Mouse (Mus musculus) right cerebral cortex, adult 18-20 months (tissue): Measurements from ENCODE around the gene Mlh3.

Experiments used
- DNase-seq: peaks from one replicate; pipeline ENCODE4 v3.0.0; 2022; ENCODE audit warnings: mixed read lengths

The Mlh3 gene

DNA sequence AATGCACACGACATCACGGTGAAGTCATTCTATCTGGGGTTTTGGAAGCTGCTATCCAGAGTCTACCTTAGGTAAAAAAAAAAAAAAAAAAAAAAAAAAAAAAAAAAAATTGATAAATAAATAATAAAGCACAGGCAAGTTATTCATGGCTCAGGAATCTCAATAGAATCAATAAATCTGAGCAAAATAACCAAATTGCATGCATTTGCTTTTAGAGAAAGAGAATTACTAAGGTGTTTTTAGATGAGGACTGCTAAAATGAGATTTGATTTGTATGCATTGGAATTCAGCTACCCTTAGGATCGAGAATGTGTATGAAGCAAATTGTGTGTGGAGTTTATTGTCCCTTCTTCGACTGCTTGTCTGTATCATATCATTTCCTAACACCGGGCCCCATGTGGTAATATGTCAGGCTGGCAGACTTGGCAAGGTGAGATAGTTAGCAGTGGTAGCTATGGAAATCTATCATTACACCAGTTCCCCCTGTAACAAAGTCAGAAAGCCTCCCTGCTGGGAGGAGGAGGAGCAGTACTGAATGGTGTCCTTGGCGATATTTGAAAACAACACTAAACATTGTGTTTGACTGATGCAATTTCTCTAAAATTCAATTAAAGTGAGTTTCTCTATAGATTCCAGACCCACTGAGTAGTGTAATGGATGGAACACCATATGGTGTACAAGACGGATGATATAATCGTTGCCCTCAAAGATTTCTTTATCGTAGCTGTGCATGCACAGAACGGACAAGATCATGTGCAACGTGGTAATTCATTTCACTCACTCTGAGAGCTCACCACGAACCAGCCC, 10.6 kb upstream of the Mlh3 start:
- DNase-seq = no peak

DNA sequence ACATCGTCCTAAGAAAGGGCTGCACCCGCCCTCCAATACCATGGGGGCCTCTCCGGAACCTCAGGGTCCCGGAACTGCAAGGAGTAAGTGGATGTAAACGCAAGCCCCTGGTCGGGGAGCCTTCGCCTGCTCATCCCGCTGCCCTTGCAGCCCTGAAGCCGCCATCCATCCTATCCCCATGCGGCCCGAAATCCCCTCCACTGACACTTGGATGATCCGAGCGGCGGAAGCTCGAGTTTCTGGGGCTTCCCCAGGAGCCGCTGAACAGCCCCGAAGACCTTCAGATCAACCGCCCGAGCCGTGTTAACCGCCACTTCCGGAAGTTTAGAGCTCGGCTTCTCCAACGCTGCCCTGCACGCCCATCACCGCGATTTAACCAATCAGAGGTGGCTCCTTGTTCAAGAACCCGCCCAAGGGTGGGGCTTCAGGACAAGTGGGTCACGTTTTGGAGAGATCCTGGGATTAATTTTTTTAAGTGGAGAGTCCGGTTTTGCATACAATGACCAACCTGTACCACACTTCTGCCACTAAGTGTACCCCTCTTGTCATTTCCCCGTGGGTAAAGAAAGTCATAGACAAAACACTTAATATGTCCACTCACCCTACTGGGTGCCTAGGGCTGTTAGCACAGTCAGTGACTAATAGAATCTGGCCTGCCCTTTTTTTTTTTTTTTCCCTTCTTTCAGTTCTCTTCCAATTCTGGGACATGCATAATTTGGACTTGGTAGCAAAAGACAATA, 9.9 kb upstream of the Mlh3 start:
- DNase-seq = peak; percentile 96

DNA sequence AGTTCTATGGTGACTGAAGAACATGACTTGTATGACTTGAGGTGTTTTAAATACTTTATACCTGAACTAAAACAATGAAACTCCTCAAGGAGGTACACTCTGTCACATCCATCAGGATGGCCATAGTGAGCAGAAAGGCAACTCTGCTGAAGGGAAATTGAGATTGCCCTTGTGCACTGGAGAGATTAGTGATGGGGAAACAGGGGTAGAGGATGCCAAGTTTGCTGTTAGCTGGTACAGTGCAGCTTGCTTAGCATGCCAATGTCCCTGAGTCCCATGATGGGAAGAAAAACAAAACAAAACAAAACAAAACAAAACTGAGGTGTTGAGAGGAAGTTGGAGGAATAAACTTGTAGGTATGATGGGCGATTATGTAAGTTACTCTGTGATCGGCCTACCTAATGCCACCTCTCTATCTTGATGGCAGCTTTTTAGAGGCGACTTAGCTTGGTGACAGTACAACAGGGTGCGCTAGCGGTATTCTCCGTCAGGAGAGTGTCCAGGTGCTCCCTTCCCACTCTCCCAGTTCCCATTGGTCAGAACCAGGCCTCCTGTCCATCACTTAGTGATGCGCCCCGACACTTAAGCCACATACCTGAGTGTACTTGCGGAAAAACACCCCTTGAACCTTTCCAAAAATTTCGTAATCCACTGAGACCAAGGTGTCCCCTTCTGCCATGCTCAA, 9.1 kb upstream of the Mlh3 start:
- DNase-seq = no peak

DNA sequence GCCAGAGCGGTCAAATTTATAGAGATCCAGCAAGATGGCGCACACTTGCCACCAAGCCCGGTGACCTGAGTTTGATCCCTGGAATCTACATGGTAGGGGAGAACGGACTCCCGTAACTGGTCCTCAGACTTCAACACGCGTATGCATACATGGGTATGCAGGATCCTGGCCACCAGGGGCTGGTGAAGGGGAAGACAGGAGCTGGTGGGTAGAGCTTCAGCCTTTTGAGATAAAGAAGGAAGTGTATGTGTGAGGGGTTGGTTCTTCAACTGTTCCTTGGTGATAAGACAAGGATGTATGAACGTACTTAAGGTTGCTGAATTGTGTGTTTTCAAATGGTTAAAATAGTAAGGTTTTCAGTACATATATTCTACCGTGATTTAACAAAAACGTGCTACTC, 8.5 kb upstream of the Mlh3 start:
- no peak for DNase-seq

DNA sequence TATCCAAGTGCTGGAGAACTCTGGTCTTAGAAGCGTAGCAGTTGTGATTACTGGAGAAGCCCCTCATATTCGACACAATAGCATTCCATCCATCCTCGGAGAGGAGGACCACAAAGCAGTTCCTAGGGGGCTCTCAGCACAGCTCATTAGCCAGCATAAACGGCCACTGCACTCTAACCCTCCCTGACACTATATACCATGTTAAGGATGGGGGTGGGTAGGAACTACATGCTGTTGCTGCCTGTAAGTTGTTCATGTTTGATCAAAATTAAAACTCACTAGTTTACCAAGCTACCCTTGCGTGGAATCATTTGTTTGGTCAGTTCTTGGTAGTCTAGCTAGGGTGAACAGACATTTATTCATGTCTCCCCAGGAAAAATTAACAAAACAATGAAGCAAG, 5.9 kb upstream of the Mlh3 start:
- no peak for DNase-seq

DNA sequence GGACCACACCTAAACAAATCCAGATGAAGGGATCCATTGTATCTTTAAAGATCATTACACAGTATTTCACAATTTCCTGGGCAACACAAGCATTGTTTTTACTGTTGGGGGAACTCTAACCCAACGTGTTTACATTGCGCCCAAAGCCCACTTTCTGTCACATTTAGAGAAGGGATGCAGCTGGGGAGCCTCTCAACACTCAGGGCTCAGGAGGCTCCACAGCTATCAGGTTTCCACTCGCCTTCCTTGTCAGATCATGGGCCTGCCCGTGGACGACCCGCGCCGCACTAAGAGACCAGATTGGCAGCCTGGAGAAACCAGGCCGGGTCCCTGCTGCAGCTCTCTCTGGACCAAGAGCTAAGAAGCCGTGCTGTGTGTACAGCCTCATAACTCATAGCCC, 3.1 kb upstream of the Mlh3 start:
- no peak for DNase-seq

DNA sequence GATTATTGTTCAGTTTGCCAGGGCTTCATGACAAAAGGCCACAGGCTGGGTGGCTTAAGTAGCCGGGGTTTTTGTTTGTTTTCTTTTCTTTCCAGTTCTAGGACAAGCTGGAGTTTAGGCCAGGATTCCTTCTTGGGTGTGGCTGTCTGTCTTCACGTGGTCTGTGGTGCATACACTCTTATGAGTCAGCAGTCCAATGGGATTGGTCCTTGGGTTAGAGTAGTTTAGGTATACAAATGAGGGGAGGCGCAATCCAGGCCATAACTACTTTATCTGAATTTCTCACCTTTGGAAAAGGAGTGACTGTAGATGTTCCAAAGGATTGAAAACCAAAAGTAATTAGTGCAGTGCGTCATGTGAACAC, 1.4 kb upstream of the Mlh3 start:
- DNase-seq = no peak

DNA sequence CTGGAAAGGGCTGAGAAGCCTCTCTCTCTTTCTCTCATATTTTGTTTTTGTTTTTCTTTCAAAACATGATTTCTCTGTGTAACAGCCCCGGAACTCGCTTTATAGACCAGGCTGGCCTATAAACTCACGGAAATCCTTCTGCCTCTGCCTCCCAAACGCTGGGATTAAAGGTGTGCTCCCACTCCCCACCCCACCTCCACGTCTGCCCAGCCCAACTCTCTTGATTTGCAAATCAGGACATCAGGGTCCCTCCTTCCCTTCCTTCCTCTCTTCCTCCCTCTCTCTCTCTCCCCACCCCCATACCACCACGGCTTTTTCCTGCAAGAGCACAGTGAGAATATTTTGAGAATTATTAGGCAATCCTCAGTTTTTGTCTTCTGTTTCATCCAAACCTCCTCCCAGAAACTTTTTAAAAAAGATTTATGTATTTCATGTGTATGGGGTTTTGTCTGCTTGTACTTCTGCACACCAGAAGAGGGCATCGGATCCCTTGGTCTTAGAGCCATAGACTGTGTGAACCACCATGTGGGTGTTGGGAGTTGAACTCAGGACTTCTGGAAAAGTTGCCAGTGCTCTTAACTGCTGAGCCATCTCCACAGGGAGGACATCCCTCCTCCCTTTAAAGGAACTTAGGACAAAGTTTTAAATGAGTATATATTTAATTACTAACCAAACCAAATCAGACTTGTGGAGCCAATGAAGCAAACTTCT, 888 bp upstream of the Mlh3 start:
- no peak for DNase-seq

DNA sequence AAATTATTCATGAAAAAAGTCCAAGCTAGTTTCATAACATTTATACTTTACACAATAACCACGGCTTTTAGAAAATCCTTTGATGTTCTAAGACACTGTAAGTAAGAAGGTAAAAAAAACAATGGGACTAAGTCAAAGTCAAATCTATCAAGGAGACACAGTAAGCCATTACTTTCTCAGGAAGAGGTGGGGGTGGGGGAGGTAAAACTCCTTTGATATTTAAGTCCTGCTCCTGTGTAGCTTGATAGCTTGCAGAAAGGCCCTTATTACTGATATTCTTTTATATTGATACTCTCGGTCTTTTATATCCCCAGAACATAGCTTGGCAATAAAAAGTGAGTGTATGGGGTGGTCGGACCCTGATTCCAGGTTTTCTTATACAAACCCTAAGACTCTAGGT, 578 bp downstream of the Mlh3 start:
- no peak for DNase-seq

DNA sequence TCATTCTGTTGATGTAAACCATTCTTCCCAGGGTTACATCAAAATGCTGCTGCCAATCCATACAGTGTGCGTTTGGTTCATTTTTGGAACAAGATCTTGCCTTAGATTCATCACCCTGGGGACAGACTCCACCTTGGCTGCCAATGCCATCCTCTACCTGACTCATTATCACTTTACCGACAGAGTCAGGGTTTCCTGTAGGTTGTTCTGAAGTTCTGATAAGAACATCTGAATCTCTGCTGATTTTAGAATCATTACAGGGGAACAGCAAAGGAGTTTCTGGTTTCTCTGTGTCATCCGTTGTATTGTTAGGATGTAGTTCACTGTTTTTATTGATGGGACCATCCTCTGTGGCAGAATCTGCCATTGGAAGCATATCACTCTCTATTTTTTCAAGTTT, 4.2 kb downstream of the Mlh3 start:
- DNase-seq = no peak

DNA sequence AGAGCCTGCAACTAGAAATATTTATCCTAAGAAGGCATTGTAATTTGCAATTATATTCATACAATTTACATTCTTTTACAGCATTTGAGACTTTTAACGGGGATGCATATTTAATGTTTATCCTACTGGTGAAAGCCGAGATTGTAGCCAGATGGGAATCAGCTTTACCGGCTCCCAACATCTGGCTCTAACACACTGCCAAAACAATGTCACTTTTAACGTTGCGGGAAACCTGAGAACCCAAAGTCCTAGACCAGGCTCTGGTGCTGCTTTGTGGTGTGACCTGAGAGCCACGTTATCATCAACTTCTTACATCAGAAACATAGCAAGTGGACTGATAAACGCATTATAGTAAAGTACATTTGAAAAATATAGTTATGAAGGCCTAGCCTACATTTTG, 5.5 kb downstream of the Mlh3 start:
- no peak for DNase-seq

DNA sequence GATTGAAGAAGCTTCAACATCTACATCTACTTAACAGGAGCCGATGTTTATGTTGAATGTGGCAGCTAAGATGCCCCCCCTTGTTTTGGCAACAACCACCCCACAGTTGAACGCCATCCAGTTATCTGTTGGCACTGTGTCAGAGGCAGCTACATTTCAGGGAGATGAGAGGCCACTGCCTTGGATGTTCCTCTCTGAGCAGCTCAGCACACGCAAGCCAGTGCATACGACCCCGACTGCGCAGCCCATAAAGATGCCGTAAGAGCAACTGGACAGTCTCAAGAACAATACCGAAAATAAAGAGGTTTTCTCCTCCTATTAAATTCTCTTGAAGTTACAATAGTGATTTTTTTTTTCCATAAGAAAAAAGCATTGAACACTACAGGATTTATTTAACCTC, 5.9 kb downstream of the Mlh3 start:
- no peak for DNase-seq

DNA sequence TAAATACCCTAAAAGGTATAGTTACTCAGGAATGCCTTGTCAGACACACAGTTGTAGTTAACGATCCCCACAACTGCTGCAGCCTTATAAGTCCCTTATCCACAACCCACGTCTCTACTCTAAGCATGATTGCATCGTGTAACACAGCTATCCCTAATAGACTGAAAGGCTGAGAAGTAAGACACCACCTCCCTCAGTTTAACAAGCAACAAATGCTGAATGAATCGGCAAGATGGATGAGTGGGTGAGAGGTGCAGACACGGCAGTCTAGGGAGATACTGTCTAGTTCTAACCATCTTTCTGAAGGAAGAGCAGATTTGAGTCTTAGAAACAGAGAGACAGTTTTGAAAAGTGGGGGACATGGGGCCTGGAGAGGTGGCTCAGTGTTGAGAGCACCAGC, 7.2 kb downstream of the Mlh3 start:
- peak; percentile 49 for DNase-seq

DNA sequence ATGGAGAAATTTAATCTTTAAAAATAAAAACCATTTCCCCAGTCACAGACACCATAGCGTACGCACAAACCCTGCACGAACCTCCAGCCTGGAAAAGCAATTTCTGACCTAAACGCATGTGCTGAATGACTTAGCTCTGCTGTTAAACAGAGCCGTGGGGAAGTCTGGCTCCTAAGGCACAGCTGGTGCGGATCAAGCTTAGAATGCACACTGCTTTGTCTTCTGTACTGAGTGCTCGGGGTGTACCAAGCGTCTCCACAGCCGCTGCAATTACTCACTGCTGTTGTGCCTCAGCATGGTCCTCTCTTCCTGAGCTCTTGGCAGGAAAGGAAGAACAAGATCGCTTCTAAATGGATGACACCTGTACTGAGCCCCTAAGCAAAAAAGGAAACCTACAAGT, 7.9 kb downstream of the Mlh3 start:
- DNase-seq = no peak

DNA sequence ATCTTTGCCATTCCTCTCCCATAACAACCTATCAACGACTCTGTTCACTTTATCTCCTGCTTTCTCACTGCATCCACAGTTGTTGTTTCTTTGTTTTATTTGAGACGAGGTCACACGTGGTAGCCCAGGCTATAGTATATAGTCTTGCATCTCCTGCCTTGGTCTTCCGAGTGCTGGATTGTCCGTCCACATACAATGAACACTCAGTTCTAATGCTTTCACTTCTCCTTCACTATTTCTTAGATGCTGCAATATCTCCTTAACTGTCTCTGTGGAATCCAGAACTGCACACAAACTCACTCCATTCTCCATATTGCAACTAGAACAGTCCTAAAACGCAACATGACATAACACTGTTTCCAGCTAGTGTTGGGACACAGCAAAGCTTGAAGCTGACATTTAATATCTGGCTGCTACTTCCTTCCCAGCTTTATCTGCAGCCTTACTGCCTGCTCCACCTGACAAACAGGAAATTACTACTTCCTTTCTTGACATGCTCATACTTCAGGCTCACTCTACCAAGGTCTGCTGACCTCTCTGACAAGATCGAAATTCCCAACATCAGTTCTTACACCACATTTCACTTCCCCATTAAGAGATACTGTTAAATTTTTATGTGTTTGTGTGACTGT, 13.3 kb downstream of the Mlh3 start:
- no peak for DNase-seq

DNA sequence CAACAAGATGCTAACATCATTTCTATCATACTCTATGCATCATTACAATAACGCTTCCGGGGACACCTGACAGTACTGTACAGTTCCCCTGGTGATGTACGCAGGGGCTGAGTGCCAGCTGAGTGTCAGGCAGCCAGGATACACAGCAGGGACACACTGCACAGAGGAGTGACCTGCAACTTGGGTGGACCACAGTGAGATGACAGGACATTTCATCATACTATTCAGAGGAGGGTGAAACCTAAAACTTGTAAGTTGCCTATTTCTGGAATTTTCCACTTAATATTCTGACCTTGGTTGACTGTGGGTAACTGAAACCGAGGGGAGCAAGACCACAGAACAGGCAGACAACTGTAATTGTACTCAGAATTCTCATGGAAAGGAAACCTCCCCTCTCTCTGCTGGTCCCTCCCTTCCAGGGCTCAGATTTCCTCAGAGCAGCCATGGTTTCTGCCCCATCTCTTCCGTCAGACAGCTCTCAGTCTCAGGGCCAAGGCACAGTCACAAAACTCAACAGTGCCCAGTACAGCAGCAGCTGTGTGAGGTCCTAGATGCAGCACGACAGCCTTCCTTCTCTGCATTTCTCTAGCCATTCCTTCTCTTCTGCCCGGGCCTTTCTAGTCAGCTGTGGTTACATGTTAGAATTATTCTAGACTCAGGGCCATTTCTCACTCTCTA, 14.2 kb downstream of the Mlh3 start:
- no peak for DNase-seq

DNA sequence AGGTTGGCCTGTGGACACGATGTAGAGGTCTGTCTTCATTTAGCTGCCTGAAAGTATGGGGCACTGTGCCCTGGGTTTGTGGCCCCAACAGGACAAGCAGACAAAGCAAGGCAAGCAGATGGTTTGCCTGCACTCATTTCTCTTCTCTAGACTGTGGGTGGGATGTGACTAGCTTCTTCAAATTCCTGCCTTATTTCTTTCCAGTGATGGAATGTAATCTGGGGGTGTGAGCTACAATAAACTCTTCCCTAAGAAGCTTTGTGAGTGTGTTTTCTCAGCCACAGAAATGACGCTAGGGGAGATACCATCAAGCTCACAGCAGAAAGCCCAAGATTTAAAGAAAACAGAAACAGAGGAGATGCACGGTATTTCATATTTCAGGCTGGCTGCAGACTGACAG, 18.3 kb downstream of the Mlh3 start:
- no peak for DNase-seq

DNA sequence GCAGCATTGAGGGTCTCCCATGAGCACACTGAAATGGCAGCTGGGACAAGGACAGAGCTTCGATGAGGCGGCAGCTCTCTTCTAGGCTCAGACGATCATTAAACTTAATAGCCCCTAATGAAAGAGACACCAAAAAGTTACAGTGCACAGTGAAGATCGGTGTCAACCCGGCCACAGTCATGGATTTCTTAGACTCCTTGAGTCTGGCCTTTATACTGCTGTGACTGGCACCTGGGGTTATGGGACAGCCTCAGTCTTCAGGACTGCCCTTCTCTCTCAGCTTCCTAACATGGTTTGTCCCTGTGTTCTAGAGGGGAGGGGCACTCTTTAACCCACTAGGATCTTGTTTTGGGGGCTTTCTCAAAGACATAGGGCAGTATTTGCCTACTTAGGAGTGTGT, 32.8 kb downstream of the Mlh3 start:
- DNase-seq = no peak

DNA sequence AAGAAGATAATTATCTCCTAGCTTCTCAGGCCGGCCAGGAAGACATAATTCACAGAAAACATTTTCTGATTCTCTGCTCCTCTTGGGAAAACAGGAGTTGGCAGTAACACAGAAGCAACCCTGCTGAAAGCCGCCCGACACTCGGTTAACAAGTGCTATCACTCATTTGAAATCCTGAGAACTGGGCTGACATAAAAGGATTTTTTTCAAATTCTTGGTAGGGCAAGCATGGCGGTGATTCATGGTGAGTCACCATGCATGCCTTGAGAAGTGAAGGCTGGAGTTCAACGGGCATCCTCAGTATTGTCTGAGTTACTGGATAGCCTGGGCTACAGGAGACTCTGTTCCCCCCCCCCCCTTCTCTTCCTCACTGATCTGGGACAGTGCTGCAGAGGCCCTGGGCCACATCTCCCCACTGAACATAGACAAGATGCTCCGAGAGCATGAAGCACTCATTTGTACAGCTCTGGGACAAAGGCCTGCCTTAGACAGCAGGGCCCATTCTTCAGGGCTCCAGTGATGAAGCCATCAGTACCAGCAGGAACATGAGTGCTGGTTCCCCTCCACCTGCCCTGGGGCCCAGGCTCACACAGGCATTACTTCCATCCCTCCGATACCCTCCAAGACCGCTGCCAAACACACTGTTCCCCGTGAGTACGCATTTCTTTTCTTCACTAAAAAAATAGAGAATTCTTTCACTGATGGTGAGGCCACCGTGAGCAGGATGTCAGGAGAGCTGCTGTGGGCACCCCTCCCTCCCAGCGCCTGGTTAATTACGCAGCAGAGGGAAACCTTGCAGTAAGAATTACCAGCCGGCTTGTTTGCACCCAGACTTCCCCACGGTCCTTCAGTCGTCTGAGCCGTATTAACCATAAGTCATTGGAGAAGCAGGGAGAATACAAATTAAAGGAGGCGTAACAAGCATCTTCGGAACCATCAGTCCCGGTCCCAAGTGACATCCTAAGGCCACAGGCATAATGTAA, 36.7 kb downstream of the Mlh3 start:
- DNase-seq = no peak

DNA sequence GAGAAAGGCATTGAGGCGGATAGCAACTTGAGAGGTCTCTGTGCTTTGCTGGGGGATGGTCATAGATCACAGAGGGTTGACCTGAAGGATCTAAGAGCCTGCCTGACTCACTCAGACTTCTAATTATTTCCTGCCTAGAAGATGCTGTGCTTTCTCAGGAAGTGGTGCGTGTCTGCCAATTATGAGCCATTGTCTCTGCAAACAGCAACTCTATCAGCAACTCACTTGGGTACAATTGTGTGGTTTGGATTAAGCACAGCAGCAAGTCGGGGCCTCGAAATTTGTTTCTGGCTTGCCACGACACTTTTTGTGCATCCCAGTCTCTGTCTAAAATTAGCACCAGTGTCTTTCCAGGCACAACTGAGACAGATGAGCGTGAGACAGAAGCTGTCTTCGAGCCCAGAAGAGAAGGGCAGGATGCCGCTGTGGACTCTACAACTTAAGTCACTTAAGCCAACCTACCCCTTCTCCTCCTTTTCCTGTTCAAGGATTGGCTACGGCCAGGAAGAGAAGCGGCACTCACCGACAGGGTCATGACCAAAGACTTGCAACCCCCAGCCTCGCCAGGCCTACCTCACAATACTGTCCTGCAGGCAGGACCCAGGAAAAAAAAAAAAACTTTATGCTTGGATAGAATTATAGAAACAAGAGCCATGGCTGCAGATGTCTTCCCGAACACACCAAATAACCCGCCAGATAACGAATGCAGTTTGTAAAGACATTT, 42.4 kb downstream of the Mlh3 start:
- DNase-seq = no peak
